Mouse (Mus musculus) Muller cell, postnatal 12 days (primary cell): Measurements from ENCODE around the gene Ppp1r15b.

Experiments
- DNase-seq: peaks from one replicate; pipeline ENCODE4 v3.0.0-alpha.2; 2015; ENCODE audit errors: inconsistent ontology term

Ppp1r15b gene

DNA sequence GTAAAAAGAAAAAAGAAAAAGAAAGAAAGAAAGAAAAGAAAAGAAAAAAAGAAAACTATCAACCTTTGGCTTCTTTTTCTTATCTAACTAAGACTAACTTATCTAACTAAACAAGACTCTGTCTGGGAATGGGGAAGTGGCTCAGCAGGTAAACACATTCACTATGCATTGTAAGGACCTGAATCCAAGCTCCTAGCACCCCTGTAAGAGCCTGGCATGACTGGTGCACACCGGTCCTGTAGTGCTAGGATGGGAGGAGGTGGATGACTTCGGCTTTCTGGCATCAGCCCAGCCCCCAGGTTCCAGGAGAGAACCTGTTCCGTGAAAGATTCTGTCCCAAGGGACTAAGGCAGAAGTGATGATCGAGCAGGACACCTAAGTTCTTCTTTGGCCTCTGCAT lies 30.6 kb downstream of the Ppp1r15b start:
- no peak for DNase-seq

DNA sequence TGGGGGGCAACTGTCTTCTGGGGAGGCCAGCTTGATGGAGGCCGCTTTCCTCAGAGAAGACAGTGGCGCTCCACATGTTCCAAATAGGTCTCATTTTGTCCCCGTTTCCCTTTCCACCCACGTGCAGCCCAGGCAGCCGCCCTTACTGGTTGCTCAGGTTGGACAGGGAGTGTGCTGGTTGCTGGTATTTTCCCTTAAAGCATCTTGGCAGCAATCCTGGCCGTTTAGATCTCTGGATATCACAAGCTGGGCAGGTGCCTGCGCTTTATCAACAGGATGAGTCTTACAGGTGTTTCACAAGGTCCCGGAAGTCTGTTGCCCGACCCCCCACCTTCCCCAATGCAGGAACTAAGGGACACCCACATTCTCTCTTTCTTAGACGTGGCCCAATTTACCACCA lies 31.1 kb downstream of the Ppp1r15b start:
- DNase-seq, result no peak

DNA sequence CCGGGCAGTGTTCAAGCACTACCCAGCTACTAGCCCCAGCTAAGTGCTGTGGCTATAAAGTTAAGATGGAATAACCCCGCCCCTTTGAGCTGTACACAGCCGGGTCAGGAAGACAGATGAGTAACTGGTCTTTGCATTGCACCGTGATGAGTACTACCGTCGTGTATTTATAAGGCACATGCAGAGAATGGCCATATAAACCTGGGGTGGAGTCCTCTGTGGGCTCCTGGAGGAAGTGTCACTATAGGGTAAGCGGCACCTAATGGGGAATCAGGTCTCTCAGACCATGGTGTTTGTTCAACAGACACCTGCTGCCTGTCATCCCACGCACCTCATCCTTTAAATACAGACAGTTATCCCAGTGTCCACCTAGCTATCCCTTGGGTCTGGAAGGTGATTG lies 32.0 kb downstream of the Ppp1r15b start:
- DNase-seq, result no peak

DNA sequence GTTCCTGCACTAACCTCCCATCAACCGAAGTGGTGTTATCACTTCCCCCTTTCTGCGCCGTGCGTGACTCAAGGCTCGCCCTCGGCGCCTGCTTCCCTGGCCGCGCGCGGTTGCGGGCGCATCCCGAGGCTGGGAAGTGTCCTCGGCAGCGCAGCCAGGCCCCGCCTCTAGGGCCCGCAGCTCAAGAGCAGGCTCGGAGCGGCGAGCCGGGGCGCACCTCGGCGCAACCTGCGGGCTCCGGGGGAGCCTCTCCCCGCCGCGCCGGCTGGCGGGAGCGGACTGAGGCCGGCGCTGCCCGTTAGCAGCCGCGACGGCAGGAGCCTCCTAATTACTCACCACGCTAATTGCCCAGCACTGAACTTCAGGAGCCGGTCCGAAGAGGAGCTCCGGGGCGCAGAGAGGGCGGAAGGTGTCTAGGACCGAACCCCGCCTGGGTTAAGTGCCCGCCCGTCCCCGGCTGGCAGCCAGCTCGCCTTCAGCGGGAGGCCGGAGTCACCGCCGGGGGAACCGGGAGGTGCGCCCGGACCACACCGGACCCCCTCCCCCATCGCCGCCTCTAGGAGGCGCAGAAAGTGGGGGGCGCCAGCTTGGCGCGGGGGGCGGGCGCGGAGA lies 33.0 kb downstream of the Ppp1r15b start, which contains the start of gene Plekha6:
TSS of gene Plekha6 (plus strand) at position 391 of the 612 bp plus-strand sequence.
- peak; percentile 47 for DNase-seq

DNA sequence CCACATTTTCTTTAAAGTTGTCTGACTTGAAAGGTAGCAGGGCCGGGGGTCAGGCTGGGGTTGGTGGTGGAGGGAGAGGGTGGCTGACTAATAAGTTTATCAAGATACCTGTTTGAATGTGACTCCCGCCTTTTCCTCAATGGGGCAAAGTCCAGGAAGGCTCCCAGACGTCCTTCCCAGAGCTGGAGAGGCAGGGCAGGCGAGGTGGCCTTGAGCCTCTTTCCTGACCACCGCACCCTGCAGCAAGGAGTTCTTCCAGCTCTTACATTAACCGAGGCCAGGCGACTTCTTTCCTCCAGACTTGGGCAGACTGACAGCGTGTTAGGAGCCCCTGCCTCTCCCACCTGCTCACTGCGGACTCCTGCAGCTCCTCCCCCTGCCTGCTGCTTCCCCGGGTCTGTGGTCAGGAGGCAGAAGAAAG lies 33.7 kb downstream of the Ppp1r15b start:
- peak; percentile 9 for DNase-seq

DNA sequence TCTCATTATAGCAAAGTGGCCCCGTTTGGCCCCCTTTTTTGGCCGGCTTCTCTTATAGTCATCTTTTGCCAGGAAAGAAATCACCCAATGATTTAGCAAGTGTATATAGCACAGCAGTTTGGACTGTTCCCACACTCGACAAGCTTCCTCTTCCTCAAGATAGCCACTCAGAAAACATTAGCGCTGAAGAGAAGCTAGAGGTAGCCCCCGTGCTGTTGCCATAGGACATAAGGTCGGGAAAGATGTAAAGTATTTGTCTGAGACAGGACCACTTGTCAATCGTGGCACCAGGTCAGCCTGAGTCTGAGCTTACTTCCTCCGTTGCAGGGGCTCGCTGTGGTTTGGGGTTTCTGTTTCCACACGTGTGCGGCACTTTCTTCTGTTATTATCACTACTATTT lies 34.2 kb downstream of the Ppp1r15b start:
- no peak for DNase-seq

DNA sequence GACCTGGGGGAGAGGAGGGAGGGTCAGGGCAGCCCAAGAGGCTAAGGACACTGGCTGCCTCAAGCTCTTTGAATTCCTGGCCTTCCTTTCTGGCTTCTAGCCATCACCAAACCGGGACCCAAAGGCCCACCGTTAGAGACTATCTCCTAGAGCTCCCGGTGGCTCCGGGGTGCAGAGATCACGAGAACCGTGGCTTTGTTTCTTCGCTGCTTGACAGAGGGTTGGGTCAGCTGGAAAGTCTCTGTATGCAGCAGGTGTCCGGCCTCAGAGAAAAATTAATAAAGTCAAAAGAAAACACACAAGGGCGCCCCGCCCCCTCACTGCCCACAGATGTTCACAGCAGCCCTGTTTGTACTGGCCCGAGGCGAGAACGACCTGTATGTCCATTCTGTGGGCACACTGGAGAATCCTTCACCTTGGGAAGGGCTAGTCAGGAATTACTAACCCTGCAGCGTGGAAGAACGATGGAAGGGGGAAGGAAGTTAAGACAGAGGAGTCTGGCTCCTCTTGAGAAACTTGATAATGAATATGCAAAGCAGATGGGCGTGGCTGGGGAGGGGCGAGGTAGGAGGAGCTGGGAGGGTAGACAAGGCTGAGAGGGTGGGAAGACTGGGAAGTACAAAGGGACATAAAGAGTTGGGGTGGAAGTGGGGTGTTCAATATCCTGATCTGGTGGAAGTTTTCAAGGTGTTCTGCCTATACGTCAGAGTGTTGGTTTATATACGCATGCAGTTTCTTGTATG lies 37.5 kb downstream of the Ppp1r15b start:
- no peak for DNase-seq

DNA sequence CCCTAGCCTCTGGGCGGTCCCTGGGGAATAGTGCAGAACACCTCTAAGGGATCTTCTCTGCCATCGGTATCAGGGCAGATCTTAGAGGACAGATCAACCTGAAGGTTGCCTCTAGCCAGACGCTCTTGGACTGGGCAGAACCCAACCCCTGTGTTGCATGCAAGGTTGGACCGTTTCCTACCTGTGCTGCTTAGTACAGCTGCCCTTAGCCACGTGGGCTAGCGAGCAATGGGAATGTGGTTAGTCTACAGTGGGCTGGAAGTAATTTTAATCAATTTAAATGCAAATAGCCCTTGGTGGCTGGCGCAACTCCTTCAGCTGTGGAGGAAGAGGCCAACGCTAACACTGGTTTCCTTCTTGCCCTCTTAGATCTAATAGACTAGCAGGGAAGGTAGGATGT lies 39.3 kb downstream of the Ppp1r15b start:
- DNase-seq, result no peak

DNA sequence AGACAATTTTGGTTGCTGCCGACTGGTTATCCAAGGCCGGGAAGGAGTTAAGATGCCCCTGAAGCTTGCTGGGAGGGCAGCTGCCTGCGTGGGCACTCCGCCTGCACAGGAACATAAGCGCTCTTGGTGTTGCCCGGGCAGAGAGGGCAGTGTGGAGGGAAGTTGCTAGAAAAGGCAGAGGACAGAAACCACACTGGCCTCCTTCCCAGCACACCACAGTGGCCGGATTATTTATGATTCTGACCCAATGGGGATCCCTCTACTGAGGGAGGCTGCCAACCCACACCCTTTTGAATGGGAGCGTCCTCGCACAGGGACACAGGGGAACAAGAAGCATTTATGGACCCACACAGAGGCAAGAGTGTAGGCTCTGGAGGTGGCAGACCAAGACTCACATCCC lies 40.4 kb downstream of the Ppp1r15b start:
- peak; percentile 63 for DNase-seq

DNA sequence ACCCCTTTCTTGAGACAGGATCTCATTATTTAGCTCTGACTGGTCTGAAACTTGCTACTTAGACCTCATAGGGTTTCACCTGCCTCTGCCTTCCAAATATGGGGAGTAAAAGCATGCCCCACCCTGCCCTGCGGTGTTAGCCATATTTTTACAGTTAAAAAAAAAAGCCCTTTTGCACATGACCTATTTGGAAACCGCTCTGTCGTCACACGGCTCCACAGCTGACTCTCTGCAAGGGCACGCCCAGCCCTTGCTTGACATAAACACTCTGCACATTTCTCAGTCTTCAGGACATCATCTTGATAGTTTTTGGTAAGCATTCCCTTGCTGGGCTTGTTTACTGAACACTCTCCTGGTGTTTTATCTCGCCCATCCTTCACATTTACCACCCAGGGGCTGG lies 44.2 kb downstream of the Ppp1r15b start:
- no peak for DNase-seq

DNA sequence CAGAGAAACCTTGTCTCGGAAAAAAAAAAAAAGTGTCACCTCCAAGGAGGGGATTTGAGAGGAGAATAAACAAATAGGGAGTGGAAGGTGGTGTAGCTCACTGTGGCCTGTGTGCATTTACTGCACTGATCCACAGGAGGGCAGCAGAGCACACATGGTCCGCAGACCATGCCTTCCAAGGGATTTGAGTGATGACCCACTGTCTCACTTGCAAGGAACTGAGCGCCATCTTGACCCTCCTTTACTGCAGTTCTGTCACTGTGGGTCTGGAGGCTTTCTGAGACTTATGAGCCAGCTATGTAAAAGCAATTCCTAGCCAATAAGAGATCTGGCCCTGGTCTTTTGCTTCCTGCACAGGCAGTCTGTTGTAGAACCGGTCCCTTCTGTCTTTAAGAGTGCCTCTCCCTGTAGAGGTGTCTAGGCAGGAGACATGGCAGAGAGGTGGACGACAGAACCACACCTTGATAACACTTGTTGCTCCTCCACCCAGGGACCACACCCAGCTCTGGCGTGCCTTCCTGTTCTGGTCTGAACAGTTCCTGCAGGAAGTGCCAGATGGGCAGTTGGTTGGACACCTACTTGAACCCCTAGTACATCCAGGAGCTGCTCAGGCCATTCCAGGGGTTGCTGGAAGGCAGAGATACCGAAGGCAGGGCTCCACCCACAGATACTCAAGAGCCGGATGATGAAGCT lies 46.7 kb downstream of the Ppp1r15b start:
- no peak for DNase-seq

DNA sequence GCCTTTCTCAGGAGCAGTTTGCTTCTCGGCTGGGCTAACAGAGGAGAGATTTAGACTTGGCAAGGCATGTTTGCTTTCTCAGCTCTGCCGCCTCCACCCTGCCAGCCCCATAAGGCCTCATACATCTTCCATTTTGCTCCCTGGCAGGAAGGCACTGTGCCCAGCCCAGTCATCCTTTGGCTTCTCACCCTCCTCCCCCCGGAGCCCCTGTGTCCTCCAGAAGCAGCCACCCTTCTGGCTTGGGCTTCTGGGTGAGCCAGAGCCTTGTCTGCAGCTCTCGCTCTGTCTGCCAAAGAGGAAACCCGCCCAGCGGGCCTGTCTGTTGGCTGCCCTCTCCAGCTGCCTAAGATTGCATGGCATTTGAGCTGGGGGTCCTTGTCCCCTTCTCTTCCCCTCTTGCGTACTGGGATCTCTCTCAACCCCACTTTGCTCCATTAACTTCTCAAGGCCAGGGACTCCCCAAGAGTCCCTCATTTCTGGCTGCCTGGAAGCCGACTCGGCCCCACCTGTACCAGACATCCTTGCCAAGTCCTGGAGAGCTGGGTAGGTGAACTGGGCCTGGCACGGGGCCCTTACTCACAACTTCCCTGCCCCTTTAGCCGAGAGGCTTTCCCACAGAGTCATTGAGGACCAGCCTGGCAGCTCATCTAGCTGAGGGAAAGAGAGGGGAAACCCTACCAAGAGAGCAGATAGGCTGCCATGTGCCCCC lies 47.9 kb downstream of the Ppp1r15b start:
- DNase-seq, result peak; percentile 48

DNA sequence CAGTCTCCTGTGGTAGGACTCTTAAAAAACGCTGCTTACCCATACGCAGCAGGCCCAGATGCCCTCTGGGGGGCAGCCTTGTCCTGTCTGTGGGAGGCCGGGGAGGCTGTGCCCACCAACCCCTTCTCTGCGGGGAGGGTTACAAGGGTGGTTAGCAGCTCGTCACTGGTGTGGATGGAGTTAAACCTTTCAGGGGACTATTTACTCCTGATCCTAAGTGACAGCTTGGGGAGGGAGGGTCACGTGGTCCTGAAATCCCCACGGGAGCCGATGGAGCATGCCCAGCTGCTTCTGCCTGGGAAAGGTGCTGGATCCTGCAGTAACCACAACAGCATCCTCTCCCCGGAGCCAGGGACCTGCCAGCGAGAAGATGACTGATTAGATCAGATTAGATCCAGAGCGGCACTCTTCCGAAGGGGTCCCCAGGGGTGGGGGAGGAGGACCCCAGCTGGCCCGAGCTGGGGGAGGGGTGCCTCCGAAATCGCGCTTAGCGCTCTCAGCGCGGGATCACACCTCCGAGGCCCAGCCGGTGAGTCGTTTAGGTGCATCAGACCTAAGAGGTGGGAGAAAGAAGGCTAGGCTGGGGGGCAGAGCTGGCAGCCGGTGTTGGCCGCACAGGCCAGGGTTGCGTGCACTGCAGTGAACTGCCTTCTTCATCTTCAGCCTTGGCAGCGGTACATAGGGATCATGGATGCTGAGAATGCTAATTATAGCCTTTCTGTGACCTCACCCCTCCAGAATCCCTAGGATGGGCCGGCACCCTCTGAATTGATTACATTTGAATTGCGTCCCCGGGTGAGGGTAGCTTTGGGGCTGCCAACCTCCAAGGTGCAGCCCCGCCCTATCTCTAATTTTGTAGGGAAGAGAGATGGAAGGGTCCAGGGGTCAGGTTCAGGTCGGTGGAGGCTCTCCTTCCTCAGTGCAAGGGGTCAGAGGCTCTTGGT lies 50.4 kb downstream of the Ppp1r15b start:
- peak; percentile 74 for DNase-seq

DNA sequence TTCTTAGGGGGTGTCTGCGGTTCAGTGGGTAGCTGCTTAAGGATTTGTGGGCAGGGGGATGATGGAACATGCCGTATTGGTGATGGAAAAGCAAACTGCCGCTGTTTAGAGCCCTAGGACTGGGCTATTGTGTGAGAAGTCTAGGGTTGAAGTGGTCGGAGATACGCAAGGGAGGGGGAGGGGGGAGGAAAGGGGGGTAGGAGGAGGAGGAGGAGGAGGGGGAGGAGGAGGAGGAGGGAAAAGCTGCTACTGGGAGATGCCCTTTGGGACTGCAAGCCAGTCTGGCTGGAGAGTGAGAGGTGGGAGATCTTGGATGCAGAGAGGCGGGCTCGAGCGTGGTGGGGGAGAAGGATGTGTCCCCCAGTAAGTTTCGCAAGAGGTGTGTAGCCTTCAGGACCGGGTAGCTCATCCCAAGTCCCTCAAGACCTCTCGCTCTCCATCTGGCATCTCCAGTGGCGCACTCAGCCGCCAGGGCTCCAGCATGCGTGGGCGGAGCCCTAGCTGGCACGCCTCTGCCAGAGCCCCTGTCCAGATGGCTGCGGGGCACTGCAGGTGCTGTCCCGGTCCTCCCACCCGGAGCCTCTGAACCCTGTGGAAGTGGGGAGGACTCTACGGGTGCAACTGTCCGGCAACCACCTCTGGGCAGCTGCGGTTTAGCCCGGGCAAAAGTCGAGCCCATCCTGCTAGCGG lies 51.2 kb downstream of the Ppp1r15b start:
- peak; percentile 71 for DNase-seq

DNA sequence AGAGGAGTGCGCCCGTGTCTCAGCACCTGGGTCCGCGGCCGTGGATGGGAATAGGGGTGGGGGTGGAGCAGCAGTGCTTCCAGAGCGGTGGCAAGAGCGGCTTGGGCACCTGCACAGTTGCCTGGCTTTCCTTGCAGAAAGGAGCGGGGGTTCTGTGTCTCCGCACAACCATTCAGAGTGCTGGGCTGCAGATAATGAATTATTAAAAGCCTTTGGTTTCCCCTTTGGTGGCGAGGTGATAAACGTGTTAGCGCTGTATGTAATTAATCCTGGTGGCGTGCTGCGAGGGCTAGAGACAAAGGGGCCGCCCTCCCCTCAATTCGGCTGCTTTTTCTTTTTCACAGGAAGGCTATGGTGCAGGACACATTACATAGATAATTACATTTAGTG lies 51.8 kb downstream of the Ppp1r15b start:
- no peak for DNase-seq

DNA sequence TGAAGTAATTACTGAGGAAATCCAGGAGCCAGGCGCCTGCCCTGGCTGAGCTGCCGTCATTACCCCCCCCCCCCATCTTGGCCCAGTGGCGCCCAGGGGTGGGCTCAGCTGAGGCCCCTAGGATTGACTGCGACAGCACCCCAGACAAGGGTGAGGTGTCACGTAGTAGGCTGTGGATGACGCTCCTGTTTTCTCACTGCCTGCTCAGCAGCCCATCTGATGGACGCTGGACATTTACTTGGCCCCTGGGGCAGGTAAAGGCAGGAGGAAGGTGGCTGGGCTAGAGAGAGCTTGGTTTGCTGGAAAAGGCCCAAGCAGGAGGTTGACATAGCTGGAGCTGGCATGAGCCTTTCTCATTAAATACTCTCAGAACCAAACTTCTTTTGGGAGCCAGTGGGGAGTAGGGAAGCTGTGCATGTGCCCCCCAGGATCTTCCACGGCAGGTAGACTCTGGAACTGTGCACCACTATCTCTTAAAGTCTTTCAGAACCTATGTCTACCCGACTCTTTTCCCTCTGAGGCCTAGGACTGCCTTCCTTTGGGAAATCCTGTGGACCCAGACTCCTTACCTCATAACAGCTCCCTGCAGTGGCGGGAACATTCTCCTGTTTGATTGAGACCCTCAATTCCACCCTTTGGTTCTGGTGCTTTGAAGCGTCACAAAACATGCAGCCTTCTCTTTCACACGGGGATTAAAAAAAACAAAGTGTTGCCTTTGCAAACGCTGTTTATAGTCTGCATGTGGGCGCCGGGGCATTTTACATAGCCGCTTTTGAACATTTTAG lies 52.4 kb downstream of the Ppp1r15b start:
- DNase-seq, result no peak

DNA sequence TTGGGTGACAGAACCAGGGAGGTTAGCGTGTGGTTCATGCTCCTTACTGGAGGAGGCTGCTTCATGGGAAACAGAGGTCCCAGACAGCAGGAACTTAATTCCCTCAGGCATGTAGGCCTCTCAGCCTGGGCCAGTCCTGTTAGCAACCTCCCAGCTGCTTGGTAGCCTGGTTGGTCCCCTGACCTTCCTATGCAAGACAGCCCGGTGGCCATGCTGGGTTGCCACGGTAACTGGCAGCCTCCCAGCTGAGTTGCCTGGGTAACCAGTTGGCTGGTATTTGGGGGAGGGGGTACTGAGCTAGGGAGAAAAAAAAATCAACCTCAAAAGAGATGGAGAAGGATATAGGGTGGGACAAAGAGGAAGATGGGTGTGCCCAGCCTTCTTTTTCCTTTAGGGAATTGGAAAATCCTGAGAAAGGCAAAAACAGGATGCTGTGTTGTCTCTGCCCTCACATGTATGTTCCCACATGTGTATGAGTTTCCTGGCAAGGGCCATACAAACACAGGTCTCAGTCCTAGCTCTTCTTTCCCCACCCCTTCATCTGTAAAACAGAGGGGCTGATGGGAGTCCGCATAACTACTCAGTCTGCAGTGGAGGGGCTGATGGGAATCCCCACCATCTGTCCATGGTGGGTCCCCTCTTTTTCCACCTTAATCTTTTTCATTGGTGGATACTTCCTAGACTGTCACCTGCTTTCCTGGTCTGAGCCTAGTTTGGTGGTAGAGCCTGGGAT lies 57.2 kb downstream of the Ppp1r15b start:
- no peak for DNase-seq

DNA sequence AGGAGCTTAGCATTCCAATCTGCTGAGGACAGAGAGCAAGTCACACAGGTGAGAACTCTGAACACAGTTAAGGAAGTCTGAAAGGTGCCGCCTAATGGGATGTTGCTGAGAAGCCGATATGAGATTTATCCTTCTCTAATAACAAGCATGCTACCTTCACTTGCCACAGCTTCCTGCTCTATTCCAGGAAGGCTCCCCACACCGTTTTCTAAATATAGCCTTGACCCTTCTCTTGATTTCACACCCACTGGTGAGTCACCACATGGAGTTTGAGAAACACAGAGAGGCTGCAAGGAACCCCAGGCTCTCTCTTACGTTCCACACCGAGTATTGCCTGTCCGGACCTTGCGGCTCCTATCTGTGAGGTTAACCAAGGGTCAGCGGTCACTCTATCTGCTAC lies 57.8 kb downstream of the Ppp1r15b start:
- DNase-seq, result no peak
